Mouse (Mus musculus): ENCODE results near the gene Map3k9. TPM values are rescaled to one million over a fixed set of nuclear protein-coding genes. Genes with fewer than 3 reads are reported as not detected.

Gene Map3k9
- polyA plus RNA-seq, 1 experiment from 2014 or later = 2.6 TPM

DNA sequence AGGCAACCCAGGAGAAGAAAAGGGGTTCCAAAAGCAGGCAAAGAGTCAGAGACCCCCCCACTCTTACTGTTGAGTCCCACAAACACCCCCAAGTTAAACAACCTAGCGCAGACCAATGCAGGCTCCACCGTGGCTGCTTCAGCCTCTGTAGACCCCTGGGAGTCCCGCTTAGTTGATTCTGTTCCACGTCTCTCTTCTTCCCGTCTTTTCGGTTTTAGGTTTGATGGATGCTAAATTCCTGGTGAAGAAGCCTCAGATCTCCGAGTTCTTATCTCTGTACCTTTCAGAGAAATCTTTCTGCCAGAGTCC is 26.5 kb upstream of the Map3k9 start:
- no peak overlapping the region for H3K9ac ChIP-seq
- peak overlapping the region; percentile 66 for H3K4me2 ChIP-seq
- no peaks in the 10 kb centered on the region for H3K36me3 ChIP-seq
- 0 out of 2 replicates have a peak, but pooled peaks have one; percentile 22 for ATAC-seq (ENCODE audit: insufficient read depth, low FRiP score, low read depth)
- H3K27ac ChIP-seq = no peak overlapping the region
- H3K27me3 ChIP-seq (replicated peaks) = no peaks in the 10 kb centered on the region
- peaks cover 8% of the 10 kb centered on the region for H3K4me1 ChIP-seq
- no peaks in the 10 kb centered on the region for H3K9me3 ChIP-seq
- peak overlapping the region; percentile 31 for H3K4me3 ChIP-seq (replicated peaks)
- 3% methylated on average over 7 of the region's 7 CpGs for WGBS

DNA sequence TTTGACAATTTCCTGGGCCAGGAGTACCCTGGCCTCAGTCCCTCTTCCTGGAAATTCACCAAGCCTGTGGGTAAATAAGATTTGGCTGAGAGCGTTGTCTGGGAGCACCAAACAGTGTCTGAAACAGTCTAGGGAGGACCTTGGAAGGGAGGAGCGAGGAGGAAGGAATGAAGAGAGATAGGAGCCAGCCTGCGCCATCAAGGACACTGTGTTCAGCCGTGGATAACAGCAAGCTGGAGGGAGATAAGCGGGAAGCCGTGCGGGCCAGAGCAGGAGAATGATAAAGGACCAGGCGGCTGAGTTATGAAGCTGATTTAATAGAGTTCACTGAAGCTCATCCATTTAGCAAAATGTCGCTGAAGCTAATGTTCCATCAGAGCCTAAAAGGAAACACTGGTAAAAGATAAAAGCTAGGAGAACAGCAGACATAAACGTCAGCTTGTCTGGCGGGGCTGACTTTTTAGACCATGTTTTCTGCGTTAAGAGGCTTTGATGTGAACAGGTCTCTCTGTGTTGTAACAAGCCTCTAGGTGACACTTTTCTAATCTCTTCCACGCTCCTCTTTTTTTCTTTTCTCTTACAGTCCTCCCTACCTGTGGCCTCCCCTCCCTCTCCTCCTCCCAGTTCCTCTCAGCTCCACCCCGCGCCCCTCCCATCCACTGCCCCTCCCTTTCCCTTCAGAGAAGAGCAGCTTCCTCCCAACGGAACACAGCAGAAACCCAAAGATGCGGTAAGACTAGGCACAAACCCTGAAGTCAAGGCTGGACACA is 26.0 kb upstream of the Map3k9 start:
- WGBS = 9% methylated on average over 17 of the region's 17 CpGs
- Histone ChIP-seq H3K4me1 (peaks cover 8% of the 10 kb centered on the region), H3K9ac (no peak overlapping the region), H3K27me3 (replicated peaks) (no peaks in the 10 kb centered on the region), H3K36me3 (no peaks in the 10 kb centered on the region), H3K4me2 (peak overlapping the region; percentile 66), H3K4me3 (replicated peaks) (peak overlapping the region; percentile 31), H3K27ac (no peak overlapping the region), H3K9me3 (no peaks in the 10 kb centered on the region)
- peak; percentile 60; the same call in 1 of the 2 replicates for ATAC-seq (ENCODE audit: insufficient read depth, low FRiP score, low read depth)

DNA sequence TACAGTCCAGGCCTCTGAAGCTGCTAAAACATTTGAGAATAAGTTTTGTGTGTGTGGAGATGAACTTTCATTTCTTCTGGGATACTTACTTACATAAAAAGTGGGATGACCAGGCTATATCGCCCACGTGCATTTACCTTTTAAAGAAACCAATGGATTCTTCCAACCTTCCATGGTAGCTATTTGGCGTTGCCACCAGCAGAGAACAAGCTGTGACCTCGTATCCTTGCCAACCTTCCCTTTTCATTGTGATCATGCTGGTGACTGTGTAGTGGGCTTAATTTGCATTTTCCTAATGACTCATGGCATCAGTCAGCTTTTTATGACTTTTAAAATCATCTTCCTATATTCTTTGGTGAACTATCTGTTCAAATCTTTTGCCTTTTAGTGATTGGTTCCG is 25.1 kb upstream of the Map3k9 start:
- Histone ChIP-seq H3K27ac (no peak overlapping the region), H3K36me3 (no peaks in the 10 kb centered on the region), H3K27me3 (replicated peaks) (no peaks in the 10 kb centered on the region), H3K4me3 (replicated peaks) (no peak overlapping the region), H3K4me1 (peaks cover 8% of the 10 kb centered on the region), H3K9me3 (no peaks in the 10 kb centered on the region), H3K4me2 (no peak overlapping the region), H3K9ac (no peak overlapping the region)
- ATAC-seq (ENCODE audit: insufficient read depth, low FRiP score, low read depth) = no peak
- WGBS = 90% methylated on average over 5 of the region's 5 CpGs

DNA sequence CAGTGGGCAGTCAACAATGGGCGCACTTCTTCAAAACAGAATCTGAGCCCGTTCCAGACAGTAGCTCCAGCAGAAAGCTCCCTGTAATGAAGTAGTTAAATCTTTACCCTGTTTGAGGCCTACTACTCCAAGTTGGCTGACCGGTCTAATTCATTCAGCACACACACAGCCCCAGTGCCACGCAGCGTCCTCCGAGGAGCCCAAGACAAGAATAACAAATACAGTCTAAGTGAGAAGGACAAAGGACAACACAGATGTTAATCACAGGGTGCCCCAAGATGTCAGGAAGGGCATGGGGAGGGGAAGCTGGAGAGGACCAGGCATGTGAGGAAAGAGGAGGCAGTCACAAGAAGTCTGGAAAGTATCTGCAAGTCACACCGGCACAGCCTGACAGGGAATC is 22.8 kb upstream of the Map3k9 start:
- Histone ChIP-seq H3K27ac (no peak overlapping the region), H3K4me1 (peaks cover 8% of the 10 kb centered on the region)
- no peak for ATAC-seq (ENCODE audit: insufficient read depth, low FRiP score, low read depth)

DNA sequence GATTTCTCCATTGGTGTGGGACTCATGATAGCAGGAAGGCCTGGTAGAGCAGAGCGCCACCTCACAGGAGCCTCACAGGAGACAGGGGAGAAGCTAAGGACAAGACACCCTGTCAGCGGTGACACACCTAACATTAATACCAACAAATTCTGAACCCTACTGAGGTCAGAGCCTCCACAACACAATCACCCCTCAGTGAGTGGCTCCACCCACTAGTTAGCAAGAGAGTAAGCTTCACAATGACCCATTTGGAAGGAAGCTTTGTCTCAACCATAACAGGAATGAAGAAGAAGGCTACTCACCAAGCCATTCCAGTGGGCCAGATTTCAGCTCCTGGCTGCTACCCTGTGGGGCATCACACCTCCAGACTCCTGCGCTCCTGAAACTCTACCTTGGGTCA is 22.0 kb upstream of the Map3k9 start:
- no peaks in the 10 kb centered on the region for H3K36me3 ChIP-seq
- H3K4me1 ChIP-seq = peaks cover 8% of the 10 kb centered on the region
- ATAC-seq (ENCODE audit: insufficient read depth, low FRiP score, low read depth) = no peak
- 98% methylated on average over 3 of the region's 3 CpGs for WGBS
- no peaks in the 10 kb centered on the region for H3K9me3 ChIP-seq
- no peak overlapping the region for H3K4me3 ChIP-seq (replicated peaks)
- H3K27me3 ChIP-seq (replicated peaks) = no peaks in the 10 kb centered on the region
- no peak overlapping the region for H3K9ac ChIP-seq
- H3K27ac ChIP-seq = no peak overlapping the region
- no peak overlapping the region for H3K4me2 ChIP-seq

More for the DNA sequence above, 22.8 kb upstream of the Map3k9 start:
- H3K4me2 ChIP-seq = no peak overlapping the region
- H3K9ac ChIP-seq = no peak overlapping the region
- WGBS = 45% methylated on average over 7 of the region's 7 CpGs
- no peaks in the 10 kb centered on the region for H3K36me3 ChIP-seq
- no peak overlapping the region for H3K4me3 ChIP-seq (replicated peaks)
- H3K9me3 ChIP-seq = no peaks in the 10 kb centered on the region
- H3K27me3 ChIP-seq (replicated peaks) = no peaks in the 10 kb centered on the region

DNA sequence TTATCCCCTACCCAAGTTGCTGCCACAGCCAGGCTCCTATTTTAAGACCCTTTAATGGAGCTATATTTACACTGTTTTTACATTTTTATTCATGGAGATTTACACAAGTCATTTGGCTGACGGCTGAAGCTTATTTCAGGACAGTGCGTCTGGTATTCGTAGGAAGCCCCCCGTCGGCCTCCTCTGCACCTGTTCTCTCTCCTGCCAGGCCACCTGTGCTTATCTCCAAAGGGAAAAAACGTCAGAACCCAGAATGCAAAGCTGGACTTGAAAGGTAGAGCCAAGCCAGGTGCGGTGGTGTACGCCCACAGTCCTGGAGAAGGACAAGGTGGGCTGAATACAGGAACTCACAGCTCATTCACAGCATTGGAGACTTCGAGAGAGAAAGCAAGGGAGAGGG is 20.2 kb upstream of the Map3k9 start:
- Histone ChIP-seq H3K4me2 (no peak overlapping the region), H3K27me3 (replicated peaks) (no peaks in the 10 kb centered on the region), H3K4me1 (no peaks in the 10 kb centered on the region), H3K9me3 (no peaks in the 10 kb centered on the region), H3K36me3 (no peaks in the 10 kb centered on the region), H3K27ac (no peak overlapping the region), H3K4me3 (replicated peaks) (no peak overlapping the region), H3K9ac (no peak overlapping the region)
- WGBS = 61% methylated on average over 9 of the region's 9 CpGs
- no peak for ATAC-seq (ENCODE audit: insufficient read depth, low FRiP score, low read depth)

DNA sequence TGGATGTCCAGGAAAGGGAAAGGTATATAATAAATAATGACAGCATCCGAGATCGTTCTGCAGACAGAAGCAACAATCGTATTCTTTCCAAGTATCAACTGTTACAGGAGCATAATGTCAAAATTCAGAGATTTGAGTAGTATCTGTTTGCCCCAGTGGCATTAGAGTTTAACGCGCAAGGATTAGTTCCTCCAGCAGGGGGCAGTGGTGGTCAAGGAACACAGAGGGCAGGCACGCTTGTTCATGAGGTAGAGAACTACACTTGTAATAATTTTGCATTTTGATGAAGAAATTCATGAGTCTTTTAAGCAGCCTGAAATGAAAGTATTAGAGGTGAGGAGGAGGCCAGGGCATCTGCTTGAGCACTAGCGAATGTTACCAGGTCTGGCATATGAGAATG is 15.6 kb upstream of the Map3k9 start:
- no peak overlapping the region for H3K9ac ChIP-seq
- H3K27ac ChIP-seq = no peak overlapping the region
- H3K9me3 ChIP-seq = no peaks in the 10 kb centered on the region
- no peak for ATAC-seq (ENCODE audit: insufficient read depth, low FRiP score, low read depth)
- no peaks in the 10 kb centered on the region for H3K27me3 ChIP-seq (replicated peaks)
- H3K4me1 ChIP-seq = no peaks in the 10 kb centered on the region
- no peak overlapping the region for H3K4me2 ChIP-seq
- 10% methylated on average over 7 of the region's 7 CpGs for WGBS
- no peaks in the 10 kb centered on the region for H3K36me3 ChIP-seq
- no peak overlapping the region for H3K4me3 ChIP-seq (replicated peaks)

DNA sequence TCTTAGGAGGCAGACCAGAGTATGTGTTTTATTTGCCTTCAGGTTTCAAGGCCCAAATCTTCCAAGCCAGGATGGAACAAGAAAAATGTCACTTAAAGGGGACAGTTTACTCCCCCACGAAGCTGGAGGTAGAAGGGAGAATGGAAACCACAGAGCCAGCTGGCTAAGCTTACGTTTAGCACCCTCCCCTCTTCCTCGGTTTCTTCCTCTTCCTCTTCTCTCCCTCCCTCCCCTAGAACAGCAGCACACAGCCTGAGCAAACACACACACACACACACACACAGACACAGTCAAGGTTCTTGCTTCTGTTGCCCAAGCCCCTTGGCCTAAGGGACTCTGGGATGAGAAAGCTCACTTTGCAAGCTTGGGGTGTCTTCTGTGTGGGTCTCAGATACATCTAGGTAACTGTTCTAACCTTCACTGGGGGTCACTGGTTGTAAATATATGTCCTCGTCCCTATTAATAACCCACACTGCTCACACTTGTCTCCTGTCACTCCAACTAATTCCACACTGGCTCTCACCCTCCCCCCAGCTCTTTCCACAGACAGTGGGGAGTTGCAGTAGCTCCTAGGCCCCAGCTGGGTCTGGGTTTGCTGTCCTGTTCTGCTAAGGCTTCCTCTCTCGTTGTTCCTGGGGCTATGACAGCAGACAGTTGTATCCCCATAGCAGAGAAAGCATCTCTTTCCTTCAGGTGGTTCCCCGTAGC is 11.7 kb upstream of the Map3k9 start:
- 58% methylated on average over 6 of the region's 6 CpGs for WGBS
- no peak for ATAC-seq (ENCODE audit: insufficient read depth, low FRiP score, low read depth)
- no peaks in the 10 kb centered on the region for H3K4me1 ChIP-seq
- H3K4me2 ChIP-seq = no peak overlapping the region
- no peak overlapping the region for H3K27ac ChIP-seq
- no peak overlapping the region for H3K9ac ChIP-seq
- no peaks in the 10 kb centered on the region for H3K27me3 ChIP-seq (replicated peaks)
- no peaks in the 10 kb centered on the region for H3K9me3 ChIP-seq
- no peaks in the 10 kb centered on the region for H3K36me3 ChIP-seq
- no peak overlapping the region for H3K4me3 ChIP-seq (replicated peaks)

DNA sequence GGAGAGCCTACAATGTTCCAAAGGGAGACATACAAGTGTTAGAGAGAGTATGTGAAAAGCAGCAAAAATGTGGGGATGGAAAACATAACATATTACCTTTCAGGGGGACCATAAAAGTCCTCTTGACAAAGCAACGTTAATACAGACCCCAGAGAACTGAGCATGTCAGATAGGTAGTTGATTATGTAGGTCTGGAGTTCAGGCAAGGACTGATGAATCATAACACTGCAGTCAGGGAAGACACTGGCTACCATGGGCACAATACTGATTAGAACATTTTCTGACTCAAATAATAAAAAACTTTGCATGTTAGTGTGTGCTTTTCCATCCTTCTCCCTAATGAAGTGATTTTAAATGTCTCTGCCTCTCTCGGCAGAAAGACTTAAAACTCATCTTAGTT is 8.5 kb upstream of the Map3k9 start:
- Histone ChIP-seq H3K27me3 (replicated peaks) (no peaks in the 10 kb centered on the region), H3K27ac (no peak overlapping the region), H3K9me3 (no peaks in the 10 kb centered on the region), H3K4me1 (no peaks in the 10 kb centered on the region), H3K4me2 (no peak overlapping the region), H3K36me3 (no peaks in the 10 kb centered on the region), H3K4me3 (replicated peaks) (no peak overlapping the region), H3K9ac (no peak overlapping the region)
- WGBS = 57% methylated on average over 2 of the region's 2 CpGs
- ATAC-seq (ENCODE audit: insufficient read depth, low FRiP score, low read depth) = no peak

DNA sequence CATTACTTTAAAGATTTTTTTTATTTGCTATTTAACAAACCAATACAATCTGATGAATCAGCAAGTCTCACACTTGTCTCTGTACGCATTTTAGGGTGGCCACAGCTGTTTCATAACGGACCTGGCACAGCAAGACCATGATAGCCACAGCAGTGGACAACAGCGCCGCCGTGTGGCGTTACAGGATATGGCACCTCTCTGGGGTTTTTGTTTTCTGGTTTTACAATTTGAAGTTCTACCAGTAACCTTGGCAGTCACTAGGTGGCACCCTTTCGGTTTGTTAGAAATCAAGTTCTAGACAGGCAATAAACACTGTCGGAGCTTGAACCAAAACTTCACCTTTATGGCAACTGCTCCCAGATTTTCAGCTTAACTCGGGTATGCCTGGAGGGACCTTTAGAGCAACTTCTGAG is 7.7 kb upstream of the Map3k9 start:
- H3K9ac ChIP-seq = no peak overlapping the region
- no peak for ATAC-seq (ENCODE audit: insufficient read depth, low FRiP score, low read depth)

DNA sequence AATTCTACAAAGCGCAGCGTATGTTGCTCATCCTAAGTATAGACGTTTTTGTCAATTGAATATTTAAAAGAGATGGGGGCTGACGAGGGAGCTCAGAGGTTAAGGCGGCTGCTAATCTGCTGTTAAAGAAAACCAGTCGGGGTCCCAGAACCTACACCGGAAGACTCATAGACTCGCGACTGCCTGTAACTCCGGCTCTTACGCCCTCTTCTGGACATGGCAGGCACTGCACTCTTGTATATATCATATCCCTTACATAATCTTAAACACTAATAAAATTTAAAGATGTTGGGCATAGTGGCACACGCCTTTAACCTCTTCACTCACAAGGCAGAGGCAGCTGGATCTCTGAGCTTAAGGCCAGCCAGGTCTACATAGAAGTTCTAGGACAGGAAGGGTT is 6.3 kb upstream of the Map3k9 start:
- Histone ChIP-seq H3K9me3 (no peaks in the 10 kb centered on the region), H3K36me3 (no peaks in the 10 kb centered on the region), H3K27me3 (replicated peaks) (no peaks in the 10 kb centered on the region), H3K4me1 (no peaks in the 10 kb centered on the region), H3K4me3 (replicated peaks) (no peak overlapping the region), H3K9ac (no peak overlapping the region), H3K4me2 (no peak overlapping the region), H3K27ac (no peak overlapping the region)
- WGBS = 44% methylated on average over 12 of the region's 12 CpGs
- ATAC-seq (ENCODE audit: insufficient read depth, low FRiP score, low read depth) = no peak

More for the DNA sequence above, 7.7 kb upstream of the Map3k9 start:
- no peaks in the 10 kb centered on the region for H3K36me3 ChIP-seq
- H3K27ac ChIP-seq = no peak overlapping the region
- H3K9me3 ChIP-seq = no peaks in the 10 kb centered on the region
- no peak overlapping the region for H3K4me3 ChIP-seq (replicated peaks)
- H3K4me1 ChIP-seq = no peaks in the 10 kb centered on the region
- WGBS = 4% methylated on average over 9 of the region's 9 CpGs
- peak overlapping the region; percentile 29; the same call in 1 of the 2 replicates for H3K4me2 ChIP-seq
- H3K27me3 ChIP-seq (replicated peaks) = no peaks in the 10 kb centered on the region

DNA sequence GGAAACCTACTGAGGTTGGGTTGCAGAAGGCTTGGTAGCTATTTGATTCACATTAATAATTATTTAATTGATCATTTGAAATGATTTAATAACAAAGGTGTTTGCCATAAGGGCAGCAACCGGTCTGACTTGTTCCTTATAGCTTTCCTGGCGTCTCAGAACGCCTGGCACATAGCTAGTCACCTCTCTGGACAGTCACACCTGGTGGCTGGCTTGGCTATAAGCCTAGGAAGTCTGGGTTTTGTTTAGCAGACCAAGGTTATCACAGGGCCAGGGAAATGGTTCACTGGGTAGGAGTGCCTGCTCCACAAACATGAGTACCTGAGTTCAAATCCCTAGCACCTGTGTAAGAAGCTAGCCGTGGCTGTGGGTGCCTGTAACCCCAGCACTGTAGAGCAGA is 2.3 kb upstream of the Map3k9 start:
- WGBS = 65% methylated on average over 4 of the region's 4 CpGs
- no peak for ATAC-seq (ENCODE audit: insufficient read depth, low FRiP score, low read depth)
- H3K27ac ChIP-seq = no peak overlapping the region
- no peaks in the 10 kb centered on the region for H3K36me3 ChIP-seq
- H3K4me1 ChIP-seq = peaks cover 10% of the 10 kb centered on the region; the same call in 1 of the 2 replicates
- H3K4me2 ChIP-seq = no peak overlapping the region
- no peak overlapping the region for H3K9ac ChIP-seq
- no peaks in the 10 kb centered on the region for H3K9me3 ChIP-seq
- no peak overlapping the region for H3K4me3 ChIP-seq (replicated peaks)
- H3K27me3 ChIP-seq (replicated peaks) = peaks cover 10% of the 10 kb centered on the region; the same call in 1 of the 2 replicates

Measured in stomach, embryonic 15.5 days (tissue).